Mouse (Mus musculus): Measurements from ENCODE around the gene Ajap1. TPM values are rescaled to one million over a fixed set of nuclear protein-coding genes. Genes with fewer than 3 reads are reported as not detected.

Ajap1 gene
- total RNA-seq (2012; rRNA removed): 0.27 and 0.58 TPM in 2 replicates

- in situ Hi-C loops (cut with MboI; ENCODE audit: low sequenced_read_pairs in 2 of 2, unreplicated experiment in 2 of 2): no loop called here
- peak within 1 kb of the TSS; percentile 57 to 62 for H3K4me3 ChIP-seq (ENCODE audit: insufficient read depth in 1 of 2, low read depth in 1 of 2, low read length in 2 of 2, poor library complexity in 1 of 2, severe bottlenecking in 1 of 2)
- H3K27ac ChIP-seq (ENCODE audit: insufficient read depth, low read depth, low read length, poor library complexity, severe bottlenecking): no peak within 1 kb of the TSS
- DNase-seq (ENCODE audit: low read depth, low spot score): no peak
- no peak for TF ChIP-seq MAFK (IDR thresholded peaks at IDR 0.05; ENCODE audit: insufficient read depth, low read depth, low read length)
- no peak for TF ChIP-seq HCFC1 (IDR thresholded peaks at IDR 0.05; ENCODE audit: borderline replicate concordance, insufficient read depth, low read length)
- H3K36me3 ChIP-seq (ENCODE audit: control insufficient read depth, insufficient read depth, low read length, poor library complexity, severe bottlenecking): no peaks in the 10 kb centered on the region
- H3K4me1 ChIP-seq (ENCODE audit: control insufficient read depth in 2 of 2, insufficient read depth in 2 of 2, low read length in 2 of 2, poor library complexity in 1 of 2): peaks cover 0 to 2% of the 10 kb centered on the region in 2 experiments; a peak in 1 of 4 replicates
- no peaks in the 10 kb centered on the region for H3K9me3 ChIP-seq (ENCODE audit: control insufficient read depth, insufficient read depth, low read depth, low read length)
- peak within 1 kb of the TSS; percentile 26; the same call in 1 of the 2 replicates for H3K9ac ChIP-seq (ENCODE audit: insufficient read depth, low read depth, low read length, poor library complexity, severe bottlenecking)
These were observed at the start of gene Ajap1 for GRCm38 (mm10) chr4:153482459-153483338. Ajap1 (minus strand) TSS chr4:153482811.

- no peak overlapping the region for H3K9ac ChIP-seq (ENCODE audit: insufficient read depth, low read depth, low read length, poor library complexity, severe bottlenecking)
- no peaks in the 10 kb centered on the region for H3K4me1 ChIP-seq (ENCODE audit: control insufficient read depth in 2 of 2, insufficient read depth in 2 of 2, low read length in 2 of 2, poor library complexity in 1 of 2)
- TF ChIP-seq ZC3H11A (IDR thresholded peaks at IDR 0.05; ENCODE audit: borderline replicate concordance, low read depth, low read length) (no peak), CHD2 (IDR thresholded peaks at IDR 0.05; ENCODE audit: low read depth, low read length) (no peak), HCFC1 (IDR thresholded peaks at IDR 0.05; ENCODE audit: borderline replicate concordance, insufficient read depth, low read length) (no peak), ZNF384 (IDR thresholded peaks at IDR 0.05; ENCODE audit: low read depth, low read length) (no peak)
- in situ Hi-C loops (cut with MboI; ENCODE audit: low sequenced_read_pairs in 2 of 2, unreplicated experiment in 2 of 2): no loop called here
- H3K9me3 ChIP-seq (ENCODE audit: control insufficient read depth, insufficient read depth, low read depth, low read length): no peaks in the 10 kb centered on the region
- no peaks in the 10 kb centered on the region for H3K36me3 ChIP-seq (ENCODE audit: control insufficient read depth, insufficient read depth, low read length, poor library complexity, severe bottlenecking)
- no peak for DNase-seq (ENCODE audit: low read depth, low spot score)
- H3K27ac ChIP-seq (ENCODE audit: insufficient read depth, low read depth, low read length, poor library complexity, severe bottlenecking): no peak overlapping the region
- no peak overlapping the region for H3K4me3 ChIP-seq (ENCODE audit: insufficient read depth in 1 of 2, low read depth in 1 of 2, low read length in 2 of 2, poor library complexity in 1 of 2, severe bottlenecking in 1 of 2)
These were observed 47.9 kb upstream of the Ajap1 start for GRCm38 (mm10) chr4:153530536-153530935.

GRCm38 (mm10) chr4:153521601-153522000 is 39.0 kb upstream of the Ajap1 start:
- TF ChIP-seq ZC3H11A (IDR thresholded peaks at IDR 0.05; ENCODE audit: borderline replicate concordance, low read depth, low read length) (no peak), CHD2 (IDR thresholded peaks at IDR 0.05; ENCODE audit: low read depth, low read length) (no peak), MAFK (IDR thresholded peaks at IDR 0.05; ENCODE audit: insufficient read depth, low read depth, low read length) (no peak), HCFC1 (IDR thresholded peaks at IDR 0.05; ENCODE audit: borderline replicate concordance, insufficient read depth, low read length) (no peak), ZNF384 (IDR thresholded peaks at IDR 0.05; ENCODE audit: low read depth, low read length) (no peak)
- no peak overlapping the region for H3K27ac ChIP-seq (ENCODE audit: insufficient read depth, low read depth, low read length, poor library complexity, severe bottlenecking)
- in situ Hi-C loops (cut with MboI; ENCODE audit: low sequenced_read_pairs in 2 of 2, unreplicated experiment in 2 of 2): no loop called here
- H3K4me3 ChIP-seq (ENCODE audit: insufficient read depth in 1 of 2, low read depth in 1 of 2, low read length in 2 of 2, poor library complexity in 1 of 2, severe bottlenecking in 1 of 2): no peak overlapping the region
- no peaks in the 10 kb centered on the region for H3K36me3 ChIP-seq (ENCODE audit: control insufficient read depth, insufficient read depth, low read length, poor library complexity, severe bottlenecking)
- no peaks in the 10 kb centered on the region for H3K9me3 ChIP-seq (ENCODE audit: control insufficient read depth, insufficient read depth, low read depth, low read length)
- no peaks in the 10 kb centered on the region for H3K4me1 ChIP-seq (ENCODE audit: control insufficient read depth in 2 of 2, insufficient read depth in 2 of 2, low read length in 2 of 2, poor library complexity in 1 of 2)
- no peak overlapping the region for H3K9ac ChIP-seq (ENCODE audit: insufficient read depth, low read depth, low read length, poor library complexity, severe bottlenecking)
- DNase-seq (ENCODE audit: low read depth, low spot score): no peak

GRCm38 (mm10) chr4:153519888-153520287 is 37.3 kb upstream of the Ajap1 start:
- in situ Hi-C loops (cut with MboI; ENCODE audit: low sequenced_read_pairs in 2 of 2, unreplicated experiment in 2 of 2): no loop called here
- TF ChIP-seq HCFC1 (IDR thresholded peaks at IDR 0.05; ENCODE audit: borderline replicate concordance, insufficient read depth, low read length) (no peak), ZNF384 (IDR thresholded peaks at IDR 0.05; ENCODE audit: low read depth, low read length) (no peak), ZC3H11A (IDR thresholded peaks at IDR 0.05; ENCODE audit: borderline replicate concordance, low read depth, low read length) (no peak), MAFK (IDR thresholded peaks at IDR 0.05; ENCODE audit: insufficient read depth, low read depth, low read length) (no peak), CHD2 (IDR thresholded peaks at IDR 0.05; ENCODE audit: low read depth, low read length) (no peak)

More at GRCm38 (mm10) chr4:153519888-153520287, 37.3 kb upstream of the Ajap1 start:
- H3K9me3 ChIP-seq (ENCODE audit: control insufficient read depth, insufficient read depth, low read depth, low read length): no peaks in the 10 kb centered on the region
- no peaks in the 10 kb centered on the region for H3K4me1 ChIP-seq (ENCODE audit: control insufficient read depth in 2 of 2, insufficient read depth in 2 of 2, low read length in 2 of 2, poor library complexity in 1 of 2)
- H3K36me3 ChIP-seq (ENCODE audit: control insufficient read depth, insufficient read depth, low read length, poor library complexity, severe bottlenecking): no peaks in the 10 kb centered on the region
- DNase-seq (ENCODE audit: low read depth, low spot score): no peak
- no peak overlapping the region for H3K9ac ChIP-seq (ENCODE audit: insufficient read depth, low read depth, low read length, poor library complexity, severe bottlenecking)
- H3K27ac ChIP-seq (ENCODE audit: insufficient read depth, low read depth, low read length, poor library complexity, severe bottlenecking): no peak overlapping the region
- no peak overlapping the region for H3K4me3 ChIP-seq (ENCODE audit: insufficient read depth in 1 of 2, low read depth in 1 of 2, low read length in 2 of 2, poor library complexity in 1 of 2, severe bottlenecking in 1 of 2)
